Mouse (Mus musculus) midbrain, embryonic 16.5 days (tissue): ENCODE results near the gene Recql5. TPM values are rescaled to one million over a fixed set of nuclear protein-coding genes. Genes with fewer than 3 reads are reported as not detected.

Source experiments
- ATAC-seq: fragments of 200-750 bp; cut with Nextera tagmentation; 2 replicates; pipeline ENCODE4 v1.8.0; 2017; ENCODE audit warnings: moderate TSS enrichment
- H3K27ac ChIP-seq: fragments of 300-500 bp; sonication (generic); 2 replicates; pipeline ENCODE4 v1.5.1; 2014; ENCODE audit warnings: mild to moderate bottlenecking, low read length, mixed read lengths
- H3K27me3 ChIP-seq: fragments of 300-500 bp; sonication (generic); 2 replicates; pipeline ENCODE4 v1.6.1; 2014; ENCODE audit warnings: low read depth, low read length, mixed read lengths; ENCODE audit not compliant: control insufficient read depth, insufficient read depth
- H3K36me3 ChIP-seq: fragments of 300-500 bp; sonication (generic); 2 replicates; pipeline ENCODE4 v1.6.1; 2014; ENCODE audit warnings: mild to moderate bottlenecking, low read length, moderate library complexity, mixed read lengths; ENCODE audit not compliant: control insufficient read depth, insufficient read depth
- H3K4me1 ChIP-seq: fragments of 300-500 bp; sonication (generic); 2 replicates; pipeline ENCODE4 v1.6.1; 2014; ENCODE audit warnings: mild to moderate bottlenecking, low read length, mixed read lengths; ENCODE audit not compliant: control insufficient read depth, insufficient read depth
- H3K4me2 ChIP-seq: fragments of 300-500 bp; sonication (generic); 2 replicates; pipeline ENCODE4 v1.6.1; 2014; ENCODE audit warnings: mild to moderate bottlenecking, low read length, mixed read lengths
- H3K4me3 ChIP-seq: fragments of 300-500 bp; sonication (generic); 2 replicates; pipeline ENCODE4 v1.5.1; 2014; ENCODE audit warnings: low read depth, mild to moderate bottlenecking, low read length, moderate library complexity, mixed read lengths
- H3K9ac ChIP-seq: fragments of 300-500 bp; sonication (generic); 2 replicates; pipeline ENCODE4 v1.6.1; 2014; ENCODE audit warnings: low read depth, low read length, mixed read lengths
- H3K9me3 ChIP-seq: fragments of 300-500 bp; sonication (generic); replicated peaks from 2 replicates; pipeline ENCODE4 v1.6.1; 2014; ENCODE audit warnings: mild to moderate bottlenecking, low read length, mixed read lengths; ENCODE audit not compliant: control insufficient read depth, poor library complexity, severe bottlenecking
- WGBS: fragments of 180-500 bp; shearing (Covaris S2); extraction: QIAGEN DNeasy Blood & Tissue Kit; methylation state at CpG from one replicate; pipeline ENCODE4 v1.1.7; 2014; 5-methylcytosine and 5-hydroxymethylcytosine counted together
- polyA plus RNA-seq: library from polyadenylated mRNA; unstranded; fragments of >200 nt; fragmentation: Nextera tagmentation; extraction: Ambion mirVana; gene quantifications from 2 replicates; pipeline ENCODE4 v1.2.1, GENCODE M21; 2015

Gene Recql5
- polyA plus RNA-seq, 1 experiment from 2014 or later, result 25.2 TPM

DNA sequence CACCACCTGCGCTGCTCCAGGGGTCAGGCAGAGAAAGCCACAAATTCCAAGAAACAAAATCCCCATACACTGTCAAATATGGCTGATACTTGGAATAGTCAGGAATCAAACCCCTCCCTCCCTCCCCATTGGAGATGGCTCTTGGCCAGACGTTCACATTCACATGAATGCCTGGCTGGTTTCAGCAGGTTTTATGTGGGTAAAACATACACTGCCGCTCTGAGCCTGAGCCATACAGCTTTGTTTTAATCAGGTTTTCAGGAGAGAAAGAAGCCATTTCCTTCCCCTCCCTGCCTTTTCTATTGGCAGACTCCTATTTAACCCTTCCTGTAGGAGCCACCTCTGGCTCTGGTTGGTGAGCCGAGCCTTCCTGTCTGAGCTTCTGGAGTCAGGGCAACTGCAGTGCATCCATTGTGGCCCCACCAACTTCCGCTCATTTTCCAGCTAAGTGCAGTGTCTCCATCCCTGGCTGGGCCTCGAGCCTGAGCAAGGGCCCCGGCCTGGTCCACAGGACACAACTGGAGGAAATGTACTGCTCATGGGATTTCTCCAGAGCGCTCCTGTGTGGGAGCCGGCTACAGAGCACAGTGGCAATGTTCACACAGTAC is 13.0 kb upstream of the Recql5 start:
- Histone ChIP-seq H3K27me3 (no peaks in the 10 kb centered on the region), H3K27ac (no peak overlapping the region), H3K4me3 (no peak overlapping the region), H3K4me2 (no peak overlapping the region), H3K9ac (no peak overlapping the region), H3K4me1 (no peaks in the 10 kb centered on the region), H3K9me3 (no peaks in the 10 kb centered on the region), H3K36me3 (peaks cover 19% of the 10 kb centered on the region)
- WGBS, result 87% methylated on average over 9 of the region's 9 CpGs
- no peak for ATAC-seq

DNA sequence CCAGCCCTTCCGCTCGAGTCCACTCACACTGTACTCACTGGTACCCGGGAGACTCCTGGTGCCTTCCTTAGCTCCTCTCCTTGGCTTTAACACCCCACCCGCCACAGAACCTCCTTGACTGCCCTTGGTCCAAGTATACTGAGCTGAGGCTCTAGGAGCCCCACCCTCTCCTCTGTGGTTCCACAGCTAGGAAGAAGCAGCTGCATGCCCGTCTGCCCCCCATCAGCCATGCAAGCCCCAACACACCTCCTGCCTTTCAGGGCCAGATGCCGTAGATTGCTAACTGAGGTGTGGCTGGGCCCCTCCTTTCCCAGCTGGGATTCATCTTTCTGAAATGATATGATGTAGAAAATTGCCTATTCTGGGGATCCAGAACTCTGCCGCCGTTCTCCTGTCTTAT is 12.0 kb upstream of the Recql5 start:
- H3K36me3 ChIP-seq, result peaks cover 18% of the 10 kb centered on the region; the same call in 1 of the 2 replicates

DNA sequence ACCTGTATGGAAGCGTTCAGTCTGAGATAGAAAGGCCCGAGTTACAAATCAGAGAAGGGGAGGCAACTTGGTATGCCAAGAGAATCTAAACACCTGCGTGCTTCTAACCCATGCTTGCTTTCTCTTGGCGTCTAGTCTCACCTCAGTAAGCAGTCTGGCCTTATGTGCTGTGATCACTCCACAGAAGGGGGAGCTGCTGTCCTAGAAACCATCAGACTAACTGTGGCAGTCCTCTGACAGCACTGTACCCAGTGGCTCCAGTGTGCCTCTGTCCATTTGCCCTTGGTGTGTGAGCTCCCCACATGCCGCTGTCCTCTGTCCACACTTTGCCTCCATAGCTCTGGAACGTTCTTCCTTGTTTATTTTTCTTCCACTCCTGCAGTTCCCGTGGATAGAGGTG is 8.7 kb upstream of the Recql5 start:
- 94% methylated on average over 7 of the region's 7 CpGs for WGBS

More for the DNA sequence above, 12.0 kb upstream of the Recql5 start:
- no peaks in the 10 kb centered on the region for H3K9me3 ChIP-seq
- 88% methylated on average over 8 of the region's 8 CpGs for WGBS
- H3K27me3 ChIP-seq, result no peaks in the 10 kb centered on the region
- H3K4me1 ChIP-seq, result no peaks in the 10 kb centered on the region
- H3K27ac ChIP-seq, result no peak overlapping the region
- H3K4me2 ChIP-seq, result no peak overlapping the region
- no peak for ATAC-seq
- H3K9ac ChIP-seq, result no peak overlapping the region
- H3K4me3 ChIP-seq, result no peak overlapping the region

DNA sequence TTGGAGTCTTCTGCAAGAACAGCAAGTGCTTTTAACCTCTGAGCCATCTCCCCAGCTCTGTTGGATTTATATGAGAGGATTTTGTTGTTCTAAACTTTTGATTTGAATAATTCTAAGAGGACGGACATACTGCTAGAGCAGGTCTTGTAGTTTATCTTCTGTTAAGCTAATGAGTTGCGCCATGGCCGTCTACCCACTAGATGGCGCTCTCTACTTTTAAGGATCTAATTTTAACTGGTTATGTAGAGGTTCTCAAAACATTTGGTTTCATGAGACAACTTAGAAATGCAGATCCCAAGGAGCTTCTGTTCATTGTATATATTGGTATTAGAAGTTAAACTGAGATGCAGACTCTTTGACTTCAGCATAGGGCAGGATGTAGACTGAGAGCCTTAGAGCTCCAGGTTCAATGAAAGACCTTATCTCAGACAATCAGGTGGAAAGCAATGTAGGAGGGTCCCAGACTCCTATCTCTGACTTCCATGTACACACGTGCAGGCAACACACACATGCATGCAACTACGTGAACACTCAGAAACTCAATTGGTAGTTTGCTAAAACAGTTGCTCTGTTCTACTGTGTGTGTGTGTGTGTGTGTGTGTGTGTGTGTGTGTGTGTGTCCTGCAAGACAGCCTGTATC is 6.5 kb upstream of the Recql5 start:
- H3K9me3 ChIP-seq, result no peaks in the 10 kb centered on the region
- H3K4me2 ChIP-seq, result no peak overlapping the region
- H3K36me3 ChIP-seq, result peaks cover 12% of the 10 kb centered on the region
- ATAC-seq, result no peak
- H3K4me1 ChIP-seq, result peaks cover 7% of the 10 kb centered on the region
- H3K27ac ChIP-seq, result no peak overlapping the region
- no peaks in the 10 kb centered on the region for H3K27me3 ChIP-seq
- H3K4me3 ChIP-seq, result no peak overlapping the region
- WGBS, result 41% methylated on average over 6 of the region's 6 CpGs
- H3K9ac ChIP-seq, result no peak overlapping the region

More for the DNA sequence above, 8.7 kb upstream of the Recql5 start:
- Histone ChIP-seq H3K9ac (no peak overlapping the region), H3K27ac (no peak overlapping the region), H3K4me2 (no peak overlapping the region), H3K4me3 (no peak overlapping the region), H3K9me3 (no peaks in the 10 kb centered on the region), H3K4me1 (no peaks in the 10 kb centered on the region), H3K27me3 (no peaks in the 10 kb centered on the region), H3K36me3 (peaks cover 18% of the 10 kb centered on the region)
- no peak for ATAC-seq

DNA sequence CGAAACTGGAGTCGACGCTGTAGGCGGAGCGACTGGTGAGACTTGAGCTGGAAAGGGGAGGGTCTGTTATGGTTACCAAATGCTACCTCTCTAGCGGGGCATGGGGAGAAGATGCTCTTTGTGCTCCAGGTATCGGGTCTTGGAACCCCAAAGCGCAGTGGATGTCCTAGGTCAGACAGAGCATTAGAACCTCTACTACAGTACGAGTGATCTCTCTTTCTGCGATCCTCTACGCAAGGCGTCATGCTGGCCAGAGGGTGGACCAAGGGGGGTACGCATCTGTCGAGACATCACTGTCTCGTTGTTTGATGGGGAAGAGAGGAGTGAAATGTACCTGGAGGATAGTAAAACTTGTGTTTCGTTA is 452 bp upstream of the Recql5 start:
- Histone ChIP-seq H3K4me3 (peak overlapping the region; percentile 88), H3K9me3 (no peaks in the 10 kb centered on the region), H3K27ac (peak overlapping the region; percentile 70), H3K4me2 (peak overlapping the region; percentile 96), H3K36me3 (peaks cover 4% of the 10 kb centered on the region), H3K4me1 (peaks cover 30% of the 10 kb centered on the region), H3K27me3 (no peaks in the 10 kb centered on the region), H3K9ac (peak overlapping the region; percentile 78)
- peak; percentile 57 for ATAC-seq
- WGBS, result 1% methylated on average over 16 of the region's 16 CpGs

DNA sequence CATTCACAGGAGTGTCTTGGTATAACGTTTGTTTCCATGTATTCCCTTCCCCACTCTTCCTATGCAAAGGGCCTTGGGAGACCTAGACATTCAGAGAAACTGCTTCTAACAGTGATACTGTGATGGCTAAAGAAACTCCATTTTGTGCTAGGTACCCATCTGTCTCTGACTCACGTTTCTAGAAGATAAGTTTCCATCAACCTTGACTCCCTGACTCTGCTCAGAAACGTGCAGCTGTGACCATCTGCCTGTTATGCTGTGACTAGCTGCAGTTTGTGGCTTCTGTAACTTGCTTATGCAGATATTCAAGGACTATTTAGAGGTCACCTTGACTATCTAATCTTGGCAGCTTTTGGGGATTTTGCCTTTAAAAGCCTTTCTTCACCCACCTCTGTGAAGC is 2.0 kb downstream of the Recql5 start:
- no peak for ATAC-seq
- H3K4me2 ChIP-seq, result no peak overlapping the region
- 0 out of 2 replicates have a peak, but pooled peaks cover 4% of the 10 kb centered on the region for H3K36me3 ChIP-seq
- H3K4me1 ChIP-seq, result peaks cover 30% of the 10 kb centered on the region
- no peaks in the 10 kb centered on the region for H3K27me3 ChIP-seq
- H3K9me3 ChIP-seq, result no peaks in the 10 kb centered on the region
- H3K27ac ChIP-seq, result no peak overlapping the region
- no peak overlapping the region for H3K4me3 ChIP-seq
- WGBS, result 81% methylated on average over 3 of the region's 3 CpGs
- no peak overlapping the region for H3K9ac ChIP-seq

DNA sequence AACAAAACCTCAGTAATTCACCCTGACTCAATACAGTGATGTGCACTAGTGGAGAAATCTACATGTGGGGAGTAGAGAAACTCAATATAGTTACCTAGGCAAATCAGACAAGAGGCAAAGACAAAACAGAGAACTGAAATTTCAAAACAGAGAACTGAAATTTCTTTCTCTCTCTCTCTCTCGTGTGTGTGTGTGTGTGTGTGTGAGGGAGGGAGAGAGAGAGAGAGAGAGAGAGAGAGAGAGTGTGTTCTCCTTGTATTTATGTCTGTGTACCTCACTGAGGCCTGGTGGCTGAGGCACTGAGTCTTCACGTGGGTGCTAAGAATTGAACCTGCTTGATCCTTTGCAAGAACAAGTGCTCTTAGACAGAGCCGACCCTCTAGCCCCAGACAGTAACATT is 3.5 kb downstream of the Recql5 start:
- no peak for ATAC-seq
- Histone ChIP-seq H3K9me3 (no peaks in the 10 kb centered on the region), H3K4me3 (no peak overlapping the region), H3K27me3 (no peaks in the 10 kb centered on the region), H3K27ac (no peak overlapping the region), H3K4me1 (peaks cover 23% of the 10 kb centered on the region), H3K36me3 (0 out of 2 replicates have a peak, but pooled peaks cover 4% of the 10 kb centered on the region), H3K9ac (no peak overlapping the region), H3K4me2 (no peak overlapping the region)
- 85% methylated on average over 2 of the region's 3 CpGs for WGBS

DNA sequence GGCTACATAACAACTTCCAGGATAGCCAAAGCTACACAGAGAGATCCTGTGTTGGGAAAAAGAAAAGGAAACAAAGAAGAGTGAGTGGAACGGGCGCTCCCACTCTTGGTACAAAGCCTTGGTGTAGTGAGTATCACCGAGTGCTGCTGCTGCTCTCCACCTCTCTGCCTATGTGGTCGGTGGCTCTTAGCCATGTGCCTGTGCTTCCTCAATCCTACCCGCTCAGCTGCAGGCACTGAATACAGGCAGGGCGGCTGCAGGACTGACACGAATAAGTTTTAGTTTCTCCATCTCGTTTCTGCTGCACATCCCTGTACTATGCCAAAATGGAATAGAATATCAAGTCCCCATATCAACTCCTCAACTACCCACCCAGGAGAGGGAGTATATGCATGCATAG is 4.2 kb downstream of the Recql5 start:
- ATAC-seq, result no peak
- H3K36me3 ChIP-seq, result 0 out of 2 replicates have a peak, but pooled peaks cover 4% of the 10 kb centered on the region
- H3K4me1 ChIP-seq, result peaks cover 15% of the 10 kb centered on the region
- no peak overlapping the region for H3K27ac ChIP-seq
- H3K9me3 ChIP-seq, result no peaks in the 10 kb centered on the region
- H3K4me3 ChIP-seq, result no peak overlapping the region
- no peak overlapping the region for H3K9ac ChIP-seq
- WGBS, result 90% methylated on average over 8 of the region's 8 CpGs
- H3K27me3 ChIP-seq, result no peaks in the 10 kb centered on the region
- H3K4me2 ChIP-seq, result no peak overlapping the region

DNA sequence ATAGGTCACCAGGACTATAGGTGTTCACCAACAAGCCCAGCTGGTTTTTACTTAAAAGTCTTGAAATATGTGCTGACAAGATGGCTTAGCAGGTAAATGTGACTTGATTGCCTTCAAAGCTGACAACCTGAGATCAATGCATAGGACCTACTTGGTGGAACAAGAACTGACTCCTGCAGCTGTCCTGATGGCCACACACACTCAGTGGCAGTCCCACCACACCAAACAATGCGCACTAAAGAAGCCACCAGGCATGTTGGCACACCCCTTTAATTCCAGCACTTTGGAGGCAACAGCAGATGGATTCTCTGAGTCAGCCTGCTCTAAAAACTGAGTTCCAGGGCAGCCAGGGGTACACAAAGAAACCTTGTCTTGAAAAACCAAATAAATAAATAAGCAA is 11.3 kb downstream of the Recql5 start:
- no peaks in the 10 kb centered on the region for H3K27me3 ChIP-seq
- H3K9me3 ChIP-seq, result no peaks in the 10 kb centered on the region
- 0 out of 2 replicates have a peak, but pooled peaks cover 3% of the 10 kb centered on the region for H3K36me3 ChIP-seq
- H3K4me1 ChIP-seq, result no peaks in the 10 kb centered on the region
- no peak overlapping the region for H3K27ac ChIP-seq
- H3K4me2 ChIP-seq, result no peak overlapping the region
- H3K9ac ChIP-seq, result no peak overlapping the region
- no peak overlapping the region for H3K4me3 ChIP-seq
- no peak for ATAC-seq
- 100% methylated on average over 1 of the region's 1 CpGs for WGBS
